Mouse (Mus musculus) liver, adult 2 months (tissue): ENCODE results near the gene Rere. TPM values are rescaled to one million over a fixed set of nuclear protein-coding genes. Genes with fewer than 3 reads are reported as not detected.

Experiments used
- DNase-seq: peaks from one replicate; pipeline ENCODE4 v3.0.0-alpha.2; 2011; ENCODE audit warnings: low read depth, low spot score; ENCODE audit errors: extremely low read depth
- H3K27ac ChIP-seq: fragments of 200-500 bp; replicated peaks from 2 replicates; pipeline ENCODE4 v1.5.1; 2012; ENCODE audit warnings: low read depth, mild to moderate bottlenecking, control low read depth, inconsistent platforms, low read length; ENCODE audit not compliant: insufficient read depth
- H3K27me3 ChIP-seq: fragments of 200-500 bp; 2 replicates; pipeline ENCODE4 v1.6.1; 2012; ENCODE audit warnings: mild to moderate bottlenecking, moderate library complexity, low read length, inconsistent platforms; ENCODE audit not compliant: control insufficient read depth, insufficient read depth
- H3K36me3 ChIP-seq: fragments of 200-500 bp; 2 replicates; pipeline ENCODE4 v1.6.1; 2012; ENCODE audit warnings: low read length, inconsistent platforms; ENCODE audit not compliant: control insufficient read depth, insufficient read depth
- H3K4me1 ChIP-seq: fragments of 200-500 bp; 2 replicates; pipeline ENCODE4 v1.6.1; 2011; ENCODE audit warnings: low read length; ENCODE audit not compliant: control insufficient read depth, insufficient read depth
- H3K4me3 ChIP-seq: fragments of 200-500 bp; 2 replicates; pipeline ENCODE4 v1.5.1; 2011; ENCODE audit warnings: low read depth, mild to moderate bottlenecking, control low read depth, low read length, moderate library complexity; ENCODE audit not compliant: insufficient read depth
- H3K79me2 ChIP-seq: fragments of 200-500 bp; 2 replicates; pipeline ENCODE4 v1.6.1; 2012; ENCODE audit warnings: inconsistent platforms, mild to moderate bottlenecking, low read length, moderate library complexity; ENCODE audit not compliant: control insufficient read depth, insufficient read depth
- H3K9ac ChIP-seq: fragments of 200-500 bp; 2 replicates; pipeline ENCODE4 v1.6.1; 2012; ENCODE audit warnings: low read depth, mild to moderate bottlenecking, control low read depth, inconsistent platforms, low read length
- CTCF ChIP-seq: fragments of 200-500 bp; IDR thresholded peaks from 2 replicates; pipeline ENCODE4 v1.5.1; 2011; ENCODE audit warnings: low read depth, low read length, control low read depth
- POLR2A ChIP-seq: fragments of 200-500 bp; IDR thresholded peaks from 2 replicates; pipeline ENCODE4 v1.6.1; 2011; ENCODE audit warnings: low read length, control low read depth; ENCODE audit not compliant: insufficient read depth; ENCODE audit errors: extremely low read depth
- WGBS: fragments of 180-500 bp; shearing (Covaris S2); methylation state at CpG from one replicate; pipeline ENCODE4 v1.1.7; 2018; 5-methylcytosine and 5-hydroxymethylcytosine counted together
- polyA plus RNA-seq: library from polyadenylated mRNA; depleted of rRNA; stranded (reverse); fragments of >200 nt; gene quantifications from 2 replicates; pipeline ENCODE4 v1.2.3, GENCODE M21; 2012
- total RNA-seq: library from RNA; depleted of rRNA; stranded (reverse); fragments of >200 nt; gene quantifications from 2 replicates; pipeline ENCODE4 v1.2.3, GENCODE M21; 2014

The Rere gene
- total and polyA plus RNA-seq, 2 experiments, result 8.8 to 10.0 TPM

DNA sequence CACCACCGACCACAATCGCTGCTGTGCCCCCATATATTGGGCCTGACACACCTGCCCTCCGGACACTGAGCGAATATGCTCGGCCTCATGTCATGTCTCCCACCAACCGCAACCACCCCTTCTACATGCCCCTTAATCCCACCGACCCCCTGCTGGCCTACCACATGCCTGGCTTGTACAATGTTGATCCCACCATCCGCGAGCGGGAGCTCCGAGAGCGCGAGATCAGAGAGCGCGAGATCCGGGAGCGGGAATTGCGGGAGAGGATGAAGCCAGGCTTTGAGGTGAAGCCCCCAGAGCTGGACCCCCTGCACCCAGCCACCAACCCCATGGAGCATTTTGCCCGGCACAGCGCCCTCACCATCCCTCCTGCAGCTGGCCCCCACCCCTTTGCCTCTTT is 335.4 kb downstream of the Rere start:
- H3K4me3 ChIP-seq, result no peak overlapping the region
- H3K27me3 ChIP-seq, result no peaks in the 10 kb centered on the region
- WGBS, result 98% methylated on average over 20 of the region's 20 CpGs
- H3K79me2 ChIP-seq, result no peaks in the 10 kb centered on the region
- TF ChIP-seq CTCF (no peak), POLR2A (no peak)
- H3K27ac ChIP-seq, result no peak overlapping the region
- H3K4me1 ChIP-seq, result no peaks in the 10 kb centered on the region
- no peak for DNase-seq
- H3K9ac ChIP-seq, result no peak overlapping the region
- peaks cover 43% of the 10 kb centered on the region for H3K36me3 ChIP-seq

- Histone ChIP-seq H3K27me3 (no peaks in the 10 kb centered on the region), H3K27ac (no peak overlapping the region), H3K4me1 (no peaks in the 10 kb centered on the region), H3K4me3 (no peak overlapping the region), H3K9ac (no peak overlapping the region), H3K79me2 (no peaks in the 10 kb centered on the region), H3K36me3 (peaks cover 26% of the 10 kb centered on the region)
- no peak for DNase-seq
- TF ChIP-seq POLR2A (no peak), CTCF (no peak)
- 93% methylated on average over 7 of the region's 7 CpGs for WGBS
These were observed 337.6 kb downstream of the Rere start for GRCm38 (mm10) chr4:150619011-150619410.

DNA sequence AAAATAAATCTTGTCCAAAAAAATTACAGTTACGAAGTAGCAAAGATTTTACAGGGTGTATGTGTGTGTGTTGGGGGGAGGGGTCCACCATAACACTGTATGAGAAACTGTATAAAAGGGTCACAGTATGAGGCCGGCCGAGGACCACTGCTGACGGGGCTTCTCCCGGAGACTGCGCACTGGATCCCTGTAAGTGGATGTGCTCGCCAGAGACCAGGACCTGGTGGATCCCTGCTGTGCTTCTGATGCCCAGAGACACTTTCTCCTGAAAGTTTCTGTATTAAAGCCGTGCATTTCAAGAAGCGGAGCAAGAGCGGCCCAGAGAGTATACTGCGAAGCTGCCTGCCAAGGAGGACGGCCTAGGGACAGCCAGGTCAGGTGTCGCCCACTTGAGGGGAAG is 341.2 kb downstream of the Rere start:
- WGBS, result 96% methylated on average over 13 of the region's 13 CpGs

DNA sequence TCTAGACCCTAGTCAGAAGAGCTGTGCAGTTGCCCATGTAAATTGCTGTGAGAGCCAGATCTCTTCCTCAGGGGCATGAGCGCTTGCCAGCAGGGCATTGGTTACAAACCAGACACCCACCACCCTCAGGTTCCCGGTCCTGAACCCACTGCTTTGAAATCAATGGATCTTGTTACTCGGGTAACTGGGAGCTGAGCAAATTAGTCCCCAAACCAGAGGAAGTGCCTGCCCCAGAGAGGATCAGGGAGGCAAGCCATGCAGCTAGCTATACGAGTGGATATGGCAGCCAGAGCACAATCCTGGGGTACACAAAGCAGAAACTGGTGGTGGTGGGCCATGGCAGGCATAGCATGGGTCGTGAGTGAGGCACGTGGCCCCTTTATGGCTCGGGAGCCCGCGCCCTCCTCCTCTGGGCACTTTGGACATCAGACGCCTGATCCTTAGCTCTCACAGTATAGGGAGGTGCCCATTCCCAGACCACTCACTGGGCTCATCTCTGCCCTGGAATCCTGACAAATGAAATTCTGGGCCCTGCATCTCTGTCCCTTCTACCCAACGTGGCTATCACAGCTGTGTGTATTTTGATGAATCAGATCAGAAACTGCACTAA is 342.9 kb downstream of the Rere start:
- no peak overlapping the region for H3K27ac ChIP-seq
- TF ChIP-seq POLR2A, result no peak
- no peak for TF ChIP-seq CTCF
- no peaks in the 10 kb centered on the region for H3K79me2 ChIP-seq
- no peak for DNase-seq
- H3K36me3 ChIP-seq, result peaks cover 6% of the 10 kb centered on the region; the same call in 1 of the 2 replicates
- 67% methylated on average over 11 of the region's 11 CpGs for WGBS
- H3K4me3 ChIP-seq, result no peak overlapping the region
- H3K4me1 ChIP-seq, result no peaks in the 10 kb centered on the region; the same call in 1 of the 2 replicates
- no peak overlapping the region for H3K9ac ChIP-seq
- H3K27me3 ChIP-seq, result no peaks in the 10 kb centered on the region

More for the DNA sequence above, 341.2 kb downstream of the Rere start:
- H3K4me1 ChIP-seq, result no peaks in the 10 kb centered on the region; the same call in 1 of the 2 replicates
- no peak for DNase-seq
- no peak overlapping the region for H3K4me3 ChIP-seq
- no peak overlapping the region for H3K9ac ChIP-seq
- no peaks in the 10 kb centered on the region for H3K79me2 ChIP-seq
- TF ChIP-seq CTCF (no peak), POLR2A (no peak)
- H3K27me3 ChIP-seq, result no peaks in the 10 kb centered on the region
- peaks cover 13% of the 10 kb centered on the region for H3K36me3 ChIP-seq
- H3K27ac ChIP-seq, result no peak overlapping the region

- Histone ChIP-seq H3K27me3 (no peaks in the 10 kb centered on the region), H3K79me2 (no peaks in the 10 kb centered on the region), H3K36me3 (peaks cover 3% of the 10 kb centered on the region; the same call in 1 of the 2 replicates), H3K4me1 (no peaks in the 10 kb centered on the region; the same call in 1 of the 2 replicates), H3K4me3 (no peak overlapping the region), H3K9ac (no peak overlapping the region), H3K27ac (no peak overlapping the region)
- TF ChIP-seq POLR2A (no peak), CTCF (no peak)
- 70% methylated on average over 4 of the region's 4 CpGs for WGBS
- no peak for DNase-seq
These were observed 343.5 kb downstream of the Rere start for GRCm38 (mm10) chr4:150624933-150625332.

DNA sequence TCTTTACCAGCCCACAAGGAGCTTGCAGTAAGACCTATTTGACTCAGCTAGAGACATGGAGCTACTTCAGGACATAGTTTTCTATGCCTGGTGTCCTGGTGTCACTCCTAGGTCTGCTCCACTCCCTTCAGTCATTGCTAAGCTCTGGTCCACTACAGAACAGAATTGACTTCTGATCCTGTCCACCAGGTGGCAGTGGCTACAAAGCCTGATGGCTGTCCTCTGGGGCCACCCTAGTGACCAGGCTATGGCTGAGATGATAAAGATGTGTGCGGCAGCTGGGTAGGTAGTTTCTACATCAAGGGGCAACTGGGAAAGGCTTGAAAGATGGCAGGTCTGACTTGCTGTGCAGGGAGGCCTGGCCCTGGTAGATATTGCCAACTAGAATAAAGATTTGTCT is 344.0 kb downstream of the Rere start:
- H3K36me3 ChIP-seq, result peaks cover 1% of the 10 kb centered on the region; the same call in 1 of the 2 replicates
- no peaks in the 10 kb centered on the region; the same call in 1 of the 2 replicates for H3K4me1 ChIP-seq
- H3K4me3 ChIP-seq, result no peak overlapping the region
- no peaks in the 10 kb centered on the region for H3K27me3 ChIP-seq
- DNase-seq, result peak; percentile 60
- H3K9ac ChIP-seq, result no peak overlapping the region
- no peaks in the 10 kb centered on the region for H3K79me2 ChIP-seq
- H3K27ac ChIP-seq, result no peak overlapping the region
- WGBS, result 12% methylated on average over 1 of the region's 1 CpGs
- TF ChIP-seq POLR2A (no peak), CTCF (peak; percentile 86)
